In the genomic region with DNA sequence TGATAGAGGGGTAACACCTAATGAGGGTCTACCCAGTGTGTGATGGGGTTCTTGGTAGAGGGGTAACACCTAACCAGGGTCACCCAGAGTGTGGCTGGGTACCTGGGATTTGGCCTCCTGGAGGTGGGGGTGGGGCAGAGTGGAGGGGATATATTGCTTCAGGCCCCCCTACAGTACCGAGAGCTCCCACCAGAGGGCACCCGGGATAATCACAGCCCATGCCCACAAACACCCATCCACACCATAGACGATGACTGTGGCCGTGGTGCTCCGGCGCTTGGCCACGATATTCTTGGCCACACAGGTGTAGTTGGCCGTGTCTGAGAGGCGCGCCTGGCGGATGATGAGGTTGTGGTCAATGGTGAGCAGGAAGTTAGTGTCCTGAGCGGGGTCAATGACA, we compare ENCODE assay signal across 1 mouse cellular context.
TF ChIP-seq lines count a peak whose summit lies in the region.

No protein-coding gene starts in this region.

TF ChIP-seq in MEL, 35 proteins besides CTCF, POLR2A, EP300 and RAD21 (continued from another document):
- no peak for TF ChIP-seq TCF12 (IDR thresholded peaks at IDR 0.05; ENCODE audit: low read depth, low read length)
